ENCODE assay signal across 23 mouse cellular contexts in genomic region chr7:35189699-35190098, GRCm38 (mm10). TPM values are rescaled to one million over a fixed set of nuclear protein-coding genes. Genes with fewer than 3 reads are reported as not detected.
"Had no signal": no experiment of that assay in that cellular context is flagged by ENCODE, and none has a peak within 500 bp of the region (broad histone marks: within the 10 kb centered on the region; RNA-seq: fewer than 3 reads in every experiment).

No protein-coding gene starts in this region.

- DNase-seq: gastrocnemius, adult 2 months; gastrocnemius, postnatal 10 days; gastrocnemius, postnatal 25 days; heart, adult 18-20 months; heart, postnatal 10 days; heart, postnatal 4 days; kidney, adult 8-10 months; kidney, postnatal 10 days; kidney, postnatal 25 days; kidney, postnatal 4 days; left cerebral cortex, postnatal 4 days had no signal

- H3K36me3 ChIP-seq: heart, embryonic 10.5 days; heart, embryonic 12.5 days; hindbrain, embryonic 10.5 days; hindbrain, embryonic 12.5 days; intestine, embryonic 15.5 days; limb, embryonic 13.5 days; limb, embryonic 15.5 days had no signal

- H3K4me3 ChIP-seq: gastrocnemius, adult 2 months; heart, embryonic 10.5 days; heart, embryonic 12.5 days; hindbrain, embryonic 10.5 days; hindbrain, embryonic 12.5 days; intestine, embryonic 15.5 days; layer of hippocampus, adult 2 months; left cerebral cortex, adult 2 months; limb, embryonic 13.5 days; limb, embryonic 15.5 days had no signal

- H3K27ac ChIP-seq: gastrocnemius, adult 2 months; heart, embryonic 10.5 days; hindbrain, embryonic 10.5 days; hindbrain, embryonic 12.5 days; hindbrain, embryonic 14.5 days; intestine, embryonic 15.5 days; left cerebral cortex, adult 2 months; limb, embryonic 13.5 days; limb, embryonic 15.5 days; liver, embryonic 14.5 days had no signal

RNA-seq across cellular contexts. Expression of gene Slc7a10, which starts 3.5 kb away (rescaled TPM):
- total RNA-seq: granulocyte monocyte progenitor cell, adult 5-6 weeks had no signal

RNA-seq across cellular contexts. Expression of gene Lrp3, which starts 25.6 kb away (rescaled TPM):
- total RNA-seq: granulocyte monocyte progenitor cell, adult 5-6 weeks had no signal
